Mouse (Mus musculus) B cell, adult 67 days (primary cell): Measurements from ENCODE around the gene Rnf146. TPM values are rescaled to one million over a fixed set of nuclear protein-coding genes. Genes with fewer than 3 reads are reported as not detected.

Experiments used
- total RNA-seq, 2 experiments: library from RNA; stranded (reverse); gene quantifications; 4 replicates each; pipeline ENCODE4 v1.2.4; 2023

Rnf146 gene
- total RNA-seq = 10 to 100 TPM; 77.9 to 79.7 TPM

DNA sequence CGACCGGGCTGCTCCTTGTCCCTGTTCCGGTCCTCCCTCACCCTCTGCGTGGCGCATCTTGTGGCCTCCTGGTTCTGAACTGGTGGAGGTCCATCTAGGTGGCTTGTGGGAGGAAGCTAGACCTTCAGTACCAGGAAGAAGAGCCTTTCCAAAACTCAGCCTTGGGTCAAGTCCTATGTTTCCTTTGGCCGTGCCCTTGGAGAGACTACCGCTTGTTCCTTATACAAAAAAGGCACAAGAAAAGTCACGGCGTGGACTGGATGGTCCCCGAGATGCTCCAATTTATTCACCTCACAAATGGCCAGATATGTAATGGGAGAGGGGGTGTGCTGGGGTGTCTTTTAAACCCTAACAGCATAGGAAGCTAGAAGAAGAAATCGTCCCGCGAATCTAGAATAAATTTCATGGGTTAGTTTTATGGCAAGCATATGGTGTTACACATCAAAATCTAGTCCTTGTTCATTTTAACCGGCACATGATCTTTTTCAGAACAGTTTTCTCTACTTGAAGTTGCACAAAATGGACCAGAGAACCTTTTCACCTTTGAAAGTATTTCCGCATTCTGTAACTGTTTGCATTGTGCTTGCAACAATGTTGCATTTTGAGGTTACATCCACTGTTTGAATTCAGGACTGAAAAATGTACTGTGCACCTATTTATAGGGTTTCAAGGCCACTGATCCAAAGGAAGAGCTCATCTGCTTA lies at the start of gene Rnf146:
Gene Rnf146, minus strand, starts transcription at position 246 of the 704 bp plus-strand sequence.

GRCm38 (mm10) chr10:29313064-29313638 lies 49.1 kb downstream of the Rnf146 start, which contains the start of gene Echdc1:
TSS of gene Echdc1 (plus strand) at chr10:29313166.

Other genes with a start within 250 kb of the Rnf146 start
- gene Soga3, start 218.6 kb downstream of the Rnf146 start, total RNA-seq = not detected
- gene Gm49353, start 163.5 kb downstream of the Rnf146 start, total RNA-seq = not detected
- gene 9330159F19Rik, start 150.8 kb downstream of the Rnf146 start, total RNA-seq = not detected
- 10 to 100 TPM; 11.7 to 13.1 TPM for gene Echdc1, start 49.3 kb downstream of the Rnf146 start, total RNA-seq
- gene Rspo3, start 173.4 kb upstream of the Rnf146 start, total RNA-seq = not detected